Mouse (Mus musculus) frontal cortex, postnatal 10 days (tissue): ENCODE measurements around the gene Gm44503.

Experiments used
- DNase-seq, 2 experiments: peaks; one replicate each; pipeline ENCODE4 v3.0.0; 2022; ENCODE audit warnings: low spot score in 2 of 2, mixed read lengths in 1 of 2

The Gm44503 gene

GRCm38 (mm10) chr9:72972984-72973383 is 14.3 kb downstream of the Gm44503 start:
- DNase-seq: no peak

GRCm38 (mm10) chr9:72974734-72975133 is 16.1 kb downstream of the Gm44503 start:
- no peak for DNase-seq

- no peak for DNase-seq
Observed at GRCm38 (mm10) chr9:72975242-72975641, 16.6 kb downstream of the Gm44503 start.

GRCm38 (mm10) chr9:72983066-72983465 is 24.4 kb downstream of the Gm44503 start:
- no peak for DNase-seq

- DNase-seq: peak; percentile 97 to 98
Observed at GRCm38 (mm10) chr9:72985250-72986220, 26.9 kb downstream of the Gm44503 start, which contains the start of the genes Ccpg1os and Ccpg1. Gene Ccpg1os, minus strand, starts transcription at chr9:72985382. Gene Ccpg1, plus strand, starts transcription at chr9:72985429.

- no peak for DNase-seq
Observed at GRCm38 (mm10) chr9:72987703-72988102, 29.1 kb downstream of the Gm44503 start.

- no peak for DNase-seq
Observed at GRCm38 (mm10) chr9:72988706-72989105, 30.1 kb downstream of the Gm44503 start.

- DNase-seq: no peak
Observed at GRCm38 (mm10) chr9:72991420-72991819, 32.8 kb downstream of the Gm44503 start.

GRCm38 (mm10) chr9:72992576-72992975 is 33.9 kb downstream of the Gm44503 start:
- no peak for DNase-seq

- DNase-seq: no peak
Observed at GRCm38 (mm10) chr9:72996167-72996566, 37.5 kb downstream of the Gm44503 start.

GRCm38 (mm10) chr9:72996806-72997205 is 38.2 kb downstream of the Gm44503 start:
- DNase-seq: no peak

- DNase-seq: no peak
Observed at GRCm38 (mm10) chr9:73000487-73000886, 41.8 kb downstream of the Gm44503 start.

GRCm38 (mm10) chr9:73001314-73002011 is 42.8 kb downstream of the Gm44503 start:
- no peak for DNase-seq

- no peak for DNase-seq
Observed at GRCm38 (mm10) chr9:73002177-73002576, 43.5 kb downstream of the Gm44503 start.

GRCm38 (mm10) chr9:73004076-73004475 is 45.4 kb downstream of the Gm44503 start:
- DNase-seq: no peak

GRCm38 (mm10) chr9:73005106-73005505 is 46.5 kb downstream of the Gm44503 start:
- DNase-seq: no peak

- no peak for DNase-seq
Observed at GRCm38 (mm10) chr9:73006175-73006574, 47.5 kb downstream of the Gm44503 start.

- no peak for DNase-seq
Observed at GRCm38 (mm10) chr9:73008384-73008783, 49.7 kb downstream of the Gm44503 start.

- no peak for DNase-seq
Observed at GRCm38 (mm10) chr9:73012629-73013028, 54.0 kb downstream of the Gm44503 start.

- no peak for DNase-seq
Observed at GRCm38 (mm10) chr9:73014724-73015123, 56.1 kb downstream of the Gm44503 start.

GRCm38 (mm10) chr9:73019841-73020240 is 61.2 kb downstream of the Gm44503 start:
- no peak for DNase-seq

- DNase-seq: no peak
Observed at GRCm38 (mm10) chr9:73020566-73021097, 62.0 kb downstream of the Gm44503 start.
